Mouse (Mus musculus) left cerebral cortex, postnatal 4 days (tissue): ENCODE measurements at regions not wholly inside any gene's neighbourhood (a gene's known extent, or its start where the extent isn't known, plus 50 kb on each side); places are given as distances from the start of the nearest gene placed in this dataset.

Experiments used
- DNase-seq: peaks from one replicate; pipeline ENCODE4 v3.0.0-alpha.2; 2022
- intact Hi-C: fragments of 180-260 bp; cut with DNase I; formaldehyde crosslinking; loops from one replicate; pipeline ENCODE4 v1.15.1; 2025

- no peak for DNase-seq
- intact Hi-C loops: no loop called here
Measured at GRCm38 (mm10) chr10:113034356-113034755, 105.6 kb upstream of the Atxn7l3b start.

GRCm38 (mm10) chr10:113032870-113033269 is 104.1 kb upstream of the Atxn7l3b start:
- DNase-seq: no peak
- intact Hi-C loops: no loop called here

GRCm38 (mm10) chr10:113027300-113027699 is 98.5 kb upstream of the Atxn7l3b start:
- intact Hi-C loops: loop anchor here (10.0 kb wide), 1 partner anchor 1778 kb away; the partner anchor contains the start of gene Trhde
- no peak for DNase-seq

GRCm38 (mm10) chr10:113024633-113025032 is 95.8 kb upstream of the Atxn7l3b start:
- intact Hi-C loops: loop anchor here (10.0 kb wide), 1 partner anchor 1780 kb away; the partner anchor contains the start of gene Trhde
- DNase-seq: no peak

GRCm38 (mm10) chr10:113009124-113009523 is 80.3 kb upstream of the Atxn7l3b start:
- intact Hi-C loops: no loop called here
- DNase-seq: no peak

GRCm38 (mm10) chr10:112990720-112991119 is 61.9 kb upstream of the Atxn7l3b start:
- intact Hi-C loops: no loop called here
- DNase-seq: no peak

GRCm38 (mm10) chr10:112982697-112983096 is 53.9 kb upstream of the Atxn7l3b start:
- DNase-seq: no peak
- intact Hi-C loops: no loop called here
